In genomic region chr19:38458996-38459395, GRCm38 (mm10) we compare ENCODE assay signal across 25 mouse cellular contexts. TPM values are rescaled to one million over a fixed set of nuclear protein-coding genes. Genes with fewer than 3 reads are reported as not detected.
DNase-seq lines count a peak whose midpoint lies in the region; ATAC-seq and TF ChIP-seq lines count a peak whose summit lies in the region.
"Had no signal": no experiment of that assay in that cellular context is flagged by ENCODE, and none has a peak within 500 bp of the region (broad histone marks: within the 10 kb centered on the region; RNA-seq: fewer than 3 reads in every experiment).

No protein-coding gene starts in this region.

- H3K36me3 ChIP-seq in forebrain, embryonic 11.5 days (ENCODE audit: control insufficient read depth, insufficient read depth, low read length) = no peaks in the 10 kb centered on the region
- H3K36me3 ChIP-seq in forebrain, embryonic 15.5 days = no peaks in the 10 kb centered on the region
- no peaks in the 10 kb centered on the region for H3K36me3 ChIP-seq in E14TG2a.4 (ENCODE audit: insufficient read depth, low read length)
- no peaks in the 10 kb centered on the region for H3K36me3 ChIP-seq in MEL (ENCODE audit: control insufficient read depth in 1 of 2, insufficient read depth in 2 of 2, low read length in 2 of 2)
- H3K36me3 ChIP-seq: embryonic facial prominence, embryonic 13.5 days; G1E; hindbrain, embryonic 12.5 days had no signal

- peak; percentile 11 for DNase-seq in forebrain, embryonic 11.5 days (ENCODE audit: low spot score)
- no peak for DNase-seq in layer of hippocampus, adult 2 months (ENCODE audit: low spot score in 2 of 2)
- DNase-seq in layer of hippocampus, postnatal 10 days (ENCODE audit: low spot score in 2 of 2) = no peak
- DNase-seq in MEL (ENCODE audit: low read depth, low spot score) (peak; percentile 12), MN1 (ENCODE audit: low spot score) (no peak)
- DNase-seq in retina, postnatal 1 day = no peak
- DNase-seq: adrenal gland, adult 8-10 months; adrenal gland, postnatal 36 days; B cell, adult 2 months; cerebellum, adult 11 months; cerebellum, adult 8-10 months; gastrocnemius, adult 2 months; gastrocnemius, postnatal 25 days; heart, postnatal 10 days; heart, postnatal 4 days had no signal

- TF ChIP-seq RAD21 in MEL (IDR thresholded peaks at IDR 0.05; ENCODE audit: low read depth, low read length) = no peak; the same call in 1 of the 2 replicates

- ATAC-seq in forebrain, embryonic 11.5 days (replicated peaks; ENCODE audit: low FRiP score) = no peak
- ATAC-seq in forebrain, embryonic 15.5 days (replicated peaks) = no peak
- ATAC-seq: CD4-positive, CD25-positive, alpha-beta regulatory T cell, adult 4 months; forebrain, embryonic 13.5 days; intestine, embryonic 16.5 days; Patski had no signal

- peaks cover 3% of the 10 kb centered on the region; the same call in 1 of the 2 replicates for H3K9me3 ChIP-seq in forebrain, embryonic 11.5 days (ENCODE audit: control insufficient read depth, low read length)
- H3K9me3 ChIP-seq in forebrain, embryonic 15.5 days = no peaks in the 10 kb centered on the region
- H3K9me3 ChIP-seq in E14TG2a.4 (ENCODE audit: low read length) (0 out of 2 replicates have a peak, but pooled peaks cover 8% of the 10 kb centered on the region), MEL (replicated peaks; ENCODE audit: insufficient read depth, low read length) (no peaks in the 10 kb centered on the region)
- H3K9me3 ChIP-seq: embryonic facial prominence, embryonic 13.5 days had no signal

- H3K4me2 ChIP-seq in forebrain, embryonic 11.5 days (ENCODE audit: low read depth, low read length, severe bottlenecking) = no peak overlapping the region
- H3K4me2 ChIP-seq in forebrain, embryonic 15.5 days (replicated peaks) = no peak overlapping the region
- H3K4me2 ChIP-seq: embryonic facial prominence, embryonic 13.5 days; forebrain, embryonic 13.5 days; hindbrain, embryonic 12.5 days had no signal

- no peaks in the 10 kb centered on the region for H3K4me1 ChIP-seq in forebrain, embryonic 11.5 days (replicated peaks; ENCODE audit: control insufficient read depth, insufficient read depth, low read length)
- H3K4me1 ChIP-seq in forebrain, embryonic 15.5 days = no peaks in the 10 kb centered on the region
- H3K4me1 ChIP-seq in E14TG2a.4 (replicated peaks; ENCODE audit: low read depth, low read length) (no peaks in the 10 kb centered on the region; the same call in 1 of the 2 replicates), MEL (ENCODE audit: control insufficient read depth in 1 of 2, insufficient read depth in 2 of 2, low read length in 2 of 2) (no peaks in the 10 kb centered on the region)
- H3K4me1 ChIP-seq: forebrain, embryonic 13.5 days; hindbrain, embryonic 12.5 days had no signal

- TF ChIP-seq EP300 in MEL (IDR thresholded peaks at IDR 0.05; ENCODE audit: low read depth in 1 of 2, low read length in 2 of 2) = no peak

- no peaks in the 10 kb centered on the region for H3K27me3 ChIP-seq in forebrain, embryonic 11.5 days (ENCODE audit: control insufficient read depth, insufficient read depth, low read length)
- H3K27me3 ChIP-seq in forebrain, embryonic 15.5 days = no peaks in the 10 kb centered on the region
- no peaks in the 10 kb centered on the region for H3K27me3 ChIP-seq in E14TG2a.4 (ENCODE audit: insufficient read depth, low read length)
- peaks cover 0 to 1% of the 10 kb centered on the region in 2 experiments; a peak in 1 of 4 replicates for H3K27me3 ChIP-seq in MEL (ENCODE audit: control insufficient read depth in 1 of 2, insufficient read depth in 2 of 2, low read length in 2 of 2)
- H3K27me3 ChIP-seq: embryonic facial prominence, embryonic 13.5 days; forebrain, embryonic 13.5 days; hindbrain, embryonic 12.5 days had no signal

- WGBS in forebrain, embryonic 11.5 days = 92% methylated on average over 9 of the region's 9 CpGs
- 96% methylated on average over 9 of the region's 9 CpGs for WGBS in forebrain, embryonic 15.5 days

- no peak overlapping the region for H3K9ac ChIP-seq in forebrain, embryonic 11.5 days (ENCODE audit: low read length)
- no peak overlapping the region for H3K9ac ChIP-seq in forebrain, embryonic 15.5 days (replicated peaks)
- no peak overlapping the region for H3K9ac ChIP-seq in MEL (ENCODE audit: control insufficient read depth, low read depth, low read length, poor library complexity, severe bottlenecking)
- H3K9ac ChIP-seq: embryonic facial prominence, embryonic 13.5 days; forebrain, embryonic 13.5 days; hindbrain, embryonic 12.5 days had no signal

- H3K27ac ChIP-seq in forebrain, embryonic 11.5 days (ENCODE audit: low read depth, low read length) = no peak overlapping the region
- H3K27ac ChIP-seq in forebrain, embryonic 15.5 days (replicated peaks) = no peak overlapping the region
- no peak overlapping the region for H3K27ac ChIP-seq in layer of hippocampus, adult 2 months
- no peak overlapping the region for H3K27ac ChIP-seq in MEL (ENCODE audit: control insufficient read depth, low read depth, low read length)
- H3K27ac ChIP-seq: embryonic facial prominence, embryonic 13.5 days; forebrain, embryonic 13.5 days; gastrocnemius, adult 2 months; hindbrain, embryonic 12.5 days had no signal

- TF ChIP-seq CTCF in layer of hippocampus, adult 2 months (conservative IDR thresholded peaks at IDR 0.05) = peak; percentile 25
- TF ChIP-seq CTCF in E14TG2a.4 (conservative IDR thresholded peaks at IDR 0.05; ENCODE audit: low read length) = peak; percentile 43
- peak in 2 of 3 experiments; percentile 15 to 17; a peak in 1 of 6 replicates for TF ChIP-seq CTCF in MEL (IDR thresholded peaks at IDR 0.05 in 2 of 3, conservative IDR thresholded peaks at IDR 0.05 in 1 of 3; ENCODE audit: control insufficient read depth in 1 of 3, insufficient read depth in 1 of 3, low read depth in 2 of 3, low read length in 3 of 3, poor library complexity in 1 of 3, severe bottlenecking in 1 of 3)

- no peaks in the 10 kb centered on the region for H3K79me2 ChIP-seq in MEL (ENCODE audit: control insufficient read depth, insufficient read depth, low read length, poor library complexity)

- no peak for TF ChIP-seq POLR2A in MEL (IDR thresholded peaks at IDR 0.05; ENCODE audit: control insufficient read depth in 1 of 2, insufficient read depth in 1 of 2, low read depth in 1 of 2, low read length in 2 of 2, poor library complexity in 1 of 2)

- H3K4me3 ChIP-seq in forebrain, embryonic 11.5 days (ENCODE audit: low read depth, low read length) = no peak overlapping the region
- no peak overlapping the region for H3K4me3 ChIP-seq in forebrain, embryonic 15.5 days
- H3K4me3 ChIP-seq in layer of hippocampus, adult 2 months = no peak overlapping the region
- H3K4me3 ChIP-seq in E14TG2a.4 (replicated peaks; ENCODE audit: low read length) (no peak overlapping the region), MEL (ENCODE audit: control insufficient read depth in 1 of 2, insufficient read depth in 1 of 2, low read depth in 2 of 2, low read length in 2 of 2) (no peak overlapping the region)
- H3K4me3 ChIP-seq: embryonic facial prominence, embryonic 13.5 days; forebrain, embryonic 13.5 days; gastrocnemius, adult 2 months; hindbrain, embryonic 12.5 days had no signal

TF ChIP-seq in MEL, 35 proteins besides CTCF, POLR2A, EP300 and RAD21:
- TF ChIP-seq TBP (IDR thresholded peaks at IDR 0.05; ENCODE audit: low read depth, low read length) (no peak), ZMIZ1 (IDR thresholded peaks at IDR 0.05; ENCODE audit: low read depth, low read length) (no peak), MAFK (IDR thresholded peaks at IDR 0.05; ENCODE audit: borderline replicate concordance, low read depth, low read length) (no peak), CHD2 (IDR thresholded peaks at IDR 0.05; ENCODE audit: low read length) (no peak), POLR2AphosphoS5 (IDR thresholded peaks at IDR 0.05; ENCODE audit: borderline replicate concordance, low read depth, low read length) (no peak), NRF1 (IDR thresholded peaks at IDR 0.05; ENCODE audit: insufficient read depth, low read depth, low read length, poor library complexity, severe bottlenecking) (no peak), MYC (IDR thresholded peaks at IDR 0.05; ENCODE audit: low read depth, low read length) (no peak), USF1 (IDR thresholded peaks at IDR 0.05; ENCODE audit: low read depth, low read length) (no peak)

RNA-seq across cellular contexts. Expression of gene Plce1, which starts 21.9 kb away (rescaled TPM):
- 4.4 and 5.0 TPM in 2 replicates for polyA plus RNA-seq in forebrain, embryonic 11.5 days (2014; fragmentation: Nextera tagmentation; extraction: Ambion mirVana)
- polyA plus RNA-seq in forebrain, embryonic 15.5 days (2015; fragmentation: Nextera tagmentation; extraction: Ambion mirVana) = 4.4 and 5.4 TPM in 2 replicates
- total RNA-seq in layer of hippocampus, adult 2 months (2021) = 10 to 100 TPM in 1 of 2 experiments, 1 to 10 TPM in 1; 9.8 to 11.0 TPM
- 10 to 100 TPM; 11.2 to 14.6 TPM for total RNA-seq in layer of hippocampus, postnatal 10 days (2021)
- total RNA-seq in MEL (2012; rRNA removed) = not detected in 2 replicates
- not detected for polyA plus RNA-seq in MEL (2012; ENCODE audit: insufficient read depth in 1 of 2, insufficient read length in 2 of 2, low read depth in 1 of 2, low replicate concordance in 2 of 2, missing spikeins in 1 of 2)
- total RNA-seq: granulocyte monocyte progenitor cell, adult 5-6 weeks had no signal
- polyA plus RNA-seq: G1E had no signal

Comparison
In these comparisons a context has a peak if more than half of its experiments do, and no peak if none do; other contexts are left out.
1. DNase-seq: peak in forebrain, embryonic 11.5 days (single experiment) and MEL (single experiment); none in layer of hippocampus, adult 2 months (0 of 2), layer of hippocampus, postnatal 10 days (0 of 2), retina, postnatal 1 day (single experiment) and MN1 (single experiment).
2. RNA of gene Plce1, which starts 21.9 kb away (total RNA-seq): 11.2 to 14.6 TPM in layer of hippocampus, postnatal 10 days and 9.8 to 11.0 TPM in layer of hippocampus, adult 2 months; not detected in MEL; every median in the first group is over 10 times any median in the second.
3. Peak in every context shown above with its lines, with median percentiles within 50 percentile points of each other: CTCF ChIP-seq.